Mouse (Mus musculus) gastrocnemius, postnatal 25 days (tissue): ENCODE results near the gene Brdt. TPM values are rescaled to one million over a fixed set of nuclear protein-coding genes. Genes with fewer than 3 reads are reported as not detected.

Experiments used
- DNase-seq: peaks from one replicate; pipeline ENCODE4 v3.0.0; 2022
- total RNA-seq, 2 experiments: library from RNA; stranded (reverse); gene quantifications; 1 replicate in 1 of 2; 2 replicates in 1 of 2; pipeline ENCODE4 v1.2.3; 2021

Brdt gene
- total RNA-seq, 2 experiments from 2014 or later = 2.3 to 2.4 TPM

GRCm38 (mm10) chr5:107411326-107411725, 80.4 kb downstream of the Brdt start:
- peak; percentile 24 for DNase-seq

DNA sequence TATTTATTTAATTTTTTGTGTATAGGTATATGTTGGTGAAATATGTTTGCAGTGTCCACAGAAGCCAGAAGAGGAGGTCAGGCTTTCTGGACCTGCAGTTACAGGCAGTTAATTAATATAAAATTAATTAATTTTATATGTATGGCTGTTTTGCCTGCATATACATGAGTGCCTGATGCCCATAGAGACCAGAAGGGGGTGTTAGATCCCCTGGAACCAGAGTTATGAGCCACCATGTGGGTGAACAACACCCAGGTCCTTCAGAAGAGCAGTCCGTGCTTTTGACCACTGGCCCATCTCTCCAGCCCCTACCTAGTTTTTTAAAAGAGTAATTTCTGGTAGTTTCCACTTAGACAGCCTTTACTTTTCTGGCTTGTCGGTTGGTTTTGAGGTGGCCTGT, 81.3 kb downstream of the Brdt start:
- DNase-seq = no peak

- no peak for DNase-seq
Measured at GRCm38 (mm10) chr5:107415098-107415497, 84.1 kb downstream of the Brdt start.

- DNase-seq = no peak
Measured at GRCm38 (mm10) chr5:107421676-107422075, 90.7 kb downstream of the Brdt start.

DNA sequence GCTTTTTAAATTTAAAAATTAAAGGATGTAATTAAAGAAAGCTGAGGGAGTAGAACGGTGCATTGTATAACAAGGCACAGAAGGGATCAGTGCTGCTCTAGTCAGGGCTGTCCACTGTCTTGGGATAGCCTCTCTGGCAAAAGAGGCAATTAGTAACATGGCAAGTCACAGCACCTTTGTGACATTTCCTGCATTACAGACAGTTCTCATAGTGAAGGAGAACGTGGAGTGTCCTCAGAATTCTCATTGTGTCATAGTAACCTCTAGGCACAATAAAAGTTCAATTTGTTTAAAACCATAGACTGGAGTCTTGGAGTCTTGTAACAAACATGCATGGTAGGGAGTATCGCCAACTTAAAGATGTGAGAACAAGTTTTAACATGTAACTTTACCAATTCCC, 100.3 kb downstream of the Brdt start, which contains the start of gene Lpcat2b:
Gene Lpcat2b (plus strand): TSS at position 301 of the 400 bp plus-strand sequence.
- no peak for DNase-seq

- no peak for DNase-seq
Measured at GRCm38 (mm10) chr5:107434001-107434400, 103.0 kb downstream of the Brdt start.

- no peak for DNase-seq
Measured at GRCm38 (mm10) chr5:107436185-107436584, 105.2 kb downstream of the Brdt start.

Other genes with a start within 250 kb of the Brdt start
- gene Tgfbr3, start 41.5 kb upstream of the Brdt start, total RNA-seq = 10 to 100 TPM; 13.6 to 20.1 TPM
- under 1 TPM; 0.64 to 0.75 TPM for gene Ephx4, start 71.6 kb downstream of the Brdt start, total RNA-seq
- not detected for gene Lpcat2b, start 100.4 kb downstream of the Brdt start, total RNA-seq
- 10 to 100 TPM in 1 of 2 experiments, 1 to 10 TPM in 1; 8.7 to 10.8 TPM for gene Btbd8, start 106.8 kb downstream of the Brdt start, total RNA-seq
- gene Gm42669, start 176.5 kb downstream of the Brdt start, total RNA-seq = not detected
- not detected for gene 1700028K03Rik, start 203.6 kb downstream of the Brdt start, total RNA-seq